Mouse (Mus musculus) layer of hippocampus, postnatal 25 days (tissue): ENCODE data around the gene Ppp4r3a. TPM values are rescaled to one million over a fixed set of nuclear protein-coding genes. Genes with fewer than 3 reads are reported as not detected.

ENCODE experiments used
- DNase-seq, 2 experiments: peaks; one replicate each; pipeline ENCODE4 v3.0.0; 2022; ENCODE audit warnings: mixed read lengths in 2 of 2, low spot score in 1 of 2; ENCODE audit errors: extremely low spot score in 1 of 2
- total RNA-seq, 2 experiments: library from RNA; stranded (reverse); gene quantifications; 2 replicates each; pipeline ENCODE4 v1.2.3; 2021

Gene Ppp4r3a
- total RNA-seq, 2 experiments from 2014 or later, result 37.0 to 42.9 TPM

- DNase-seq, result peak; percentile 72 to 75
Observed at GRCm38 (mm10) chr12:101028954-101029731, 54.4 kb downstream of the Ppp4r3a start, which contains the start of gene Ccdc88c. Gene Ccdc88c, minus strand, starts transcription at chr12:101029056.

- peak in 1 of 2 experiments; percentile 41 for DNase-seq
Observed at GRCm38 (mm10) chr12:101028247-101028953, 55.1 kb downstream of the Ppp4r3a start.

GRCm38 (mm10) chr12:101027451-101028246 is 55.9 kb downstream of the Ppp4r3a start:
- no peak for DNase-seq

GRCm38 (mm10) chr12:101026946-101027345 is 56.6 kb downstream of the Ppp4r3a start:
- DNase-seq, result no peak

GRCm38 (mm10) chr12:101026518-101026917 is 57.0 kb downstream of the Ppp4r3a start:
- DNase-seq, result no peak

DNA sequence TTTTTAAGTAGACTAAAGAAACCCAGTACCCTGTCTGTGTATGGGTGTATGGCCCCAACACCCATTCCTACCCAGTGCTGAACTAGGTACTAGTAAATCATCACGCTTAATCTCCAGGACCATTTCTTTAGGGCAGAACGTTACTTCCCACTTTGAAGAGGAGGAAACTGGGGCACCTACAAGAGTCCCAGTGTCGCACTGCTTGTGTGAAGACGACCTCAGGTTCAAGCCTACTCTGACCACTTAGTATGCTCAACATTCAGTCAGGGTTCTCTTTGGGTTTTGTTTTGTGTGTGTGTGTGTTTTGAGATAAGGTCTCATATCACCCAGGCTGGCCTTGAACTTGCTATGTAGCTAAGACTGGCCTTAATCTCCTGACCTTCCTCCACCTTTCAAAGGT is 57.5 kb downstream of the Ppp4r3a start:
- DNase-seq, result no peak

DNA sequence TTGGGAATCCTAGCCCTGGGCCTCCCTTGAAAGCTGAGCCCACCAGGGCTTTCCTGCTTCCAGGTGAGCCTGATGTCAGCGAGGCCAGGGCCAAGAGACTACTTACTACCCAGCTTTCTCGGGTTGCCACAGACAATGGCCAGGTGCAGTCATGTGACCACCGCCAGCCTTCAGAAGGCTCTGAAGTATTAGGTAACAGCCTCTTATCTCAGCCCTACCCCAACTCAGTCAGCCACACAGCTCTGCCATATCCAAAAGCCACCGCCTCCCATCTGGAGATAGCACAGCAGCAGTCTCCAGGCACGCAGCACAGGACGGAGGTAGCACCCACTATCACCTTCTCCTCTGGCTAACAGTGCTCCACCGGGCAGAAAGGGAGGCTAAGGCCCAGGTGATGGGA is 58.1 kb downstream of the Ppp4r3a start:
- no peak for DNase-seq

DNA sequence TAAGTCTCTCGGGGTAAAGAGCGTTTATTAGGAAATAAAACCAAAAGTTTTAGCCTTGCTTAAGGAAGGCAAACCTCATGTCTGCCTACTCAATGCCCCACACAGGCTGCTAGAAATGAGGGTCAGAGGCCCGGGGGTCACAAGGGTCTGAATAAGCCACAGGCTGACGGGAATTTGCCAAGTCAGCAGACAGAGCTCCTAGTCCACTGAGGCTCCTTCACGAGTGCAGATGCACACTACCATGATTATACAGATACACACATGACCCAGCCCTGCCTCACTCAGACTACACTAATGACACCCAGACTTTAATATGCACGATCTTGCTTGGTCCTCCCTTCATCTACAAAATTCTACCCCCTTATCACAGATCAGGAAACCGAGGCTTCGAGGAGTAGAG is 58.7 kb downstream of the Ppp4r3a start:
- no peak for DNase-seq

GRCm38 (mm10) chr12:101023143-101023542 is 60.4 kb downstream of the Ppp4r3a start:
- no peak for DNase-seq

DNA sequence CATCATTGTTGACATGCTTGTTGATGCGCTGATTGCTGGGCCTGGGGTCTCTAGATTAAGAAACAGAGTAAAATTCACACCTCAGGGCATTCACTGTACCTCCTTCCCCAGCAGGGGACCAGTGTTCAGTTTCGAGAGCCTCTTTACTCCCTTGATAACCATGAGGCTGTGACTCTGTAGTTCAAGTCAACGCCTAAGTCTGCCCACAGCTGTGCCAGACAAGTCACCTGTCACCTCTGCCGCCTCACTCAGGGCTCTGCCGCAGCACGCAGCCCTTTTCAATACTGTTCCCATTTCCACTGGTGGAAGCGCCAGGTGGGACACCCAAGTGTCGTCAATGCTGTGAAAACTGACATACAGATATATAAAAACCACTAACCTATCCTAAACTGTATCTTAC is 61.1 kb downstream of the Ppp4r3a start:
- DNase-seq, result no peak

- DNase-seq, result no peak
Observed at GRCm38 (mm10) chr12:101021484-101022226, 61.8 kb downstream of the Ppp4r3a start.

GRCm38 (mm10) chr12:101020210-101021015 is 63.1 kb downstream of the Ppp4r3a start:
- no peak for DNase-seq

DNA sequence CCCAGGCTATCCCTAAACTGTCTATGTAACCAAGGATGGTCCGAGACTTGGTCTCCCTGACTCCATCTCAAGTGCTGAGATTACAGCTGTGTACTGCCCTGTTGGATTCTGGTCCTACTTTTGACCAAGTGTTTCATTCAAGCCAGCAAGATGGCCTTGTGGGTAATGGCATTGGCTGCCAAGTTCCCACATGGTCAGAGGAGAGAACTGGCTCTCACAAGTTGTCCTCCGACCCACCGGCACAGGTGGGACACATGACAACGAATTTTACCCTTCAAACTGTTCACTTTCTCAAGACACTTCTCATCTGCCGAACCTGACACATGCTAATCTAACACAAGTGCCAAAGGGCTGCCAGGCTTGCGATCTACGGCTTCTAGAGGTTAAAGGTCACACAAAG is 64.1 kb downstream of the Ppp4r3a start:
- no peak for DNase-seq

GRCm38 (mm10) chr12:101019031-101019430 is 64.5 kb downstream of the Ppp4r3a start:
- no peak for DNase-seq

DNA sequence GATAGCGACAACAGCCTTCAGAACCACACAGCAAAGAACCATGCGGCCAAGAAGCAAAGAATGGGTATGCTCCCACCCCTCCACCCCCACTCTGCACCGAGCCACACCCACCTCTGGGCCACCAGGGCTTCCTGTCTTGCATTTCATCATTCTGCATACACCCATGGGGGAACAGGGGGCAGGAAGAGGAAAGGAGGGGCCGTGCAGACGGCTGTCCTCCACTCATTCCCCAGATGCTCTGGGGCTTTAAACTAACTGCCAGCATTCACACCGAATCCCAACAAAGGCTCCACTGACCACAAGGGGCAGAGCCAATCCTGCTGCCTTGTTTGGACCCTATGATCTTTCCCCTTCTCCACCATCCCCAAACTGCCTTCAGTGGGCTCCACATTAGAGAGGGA is 65.5 kb downstream of the Ppp4r3a start:
- no peak for DNase-seq

GRCm38 (mm10) chr12:101016412-101016928 is 67.0 kb downstream of the Ppp4r3a start:
- DNase-seq, result no peak

DNA sequence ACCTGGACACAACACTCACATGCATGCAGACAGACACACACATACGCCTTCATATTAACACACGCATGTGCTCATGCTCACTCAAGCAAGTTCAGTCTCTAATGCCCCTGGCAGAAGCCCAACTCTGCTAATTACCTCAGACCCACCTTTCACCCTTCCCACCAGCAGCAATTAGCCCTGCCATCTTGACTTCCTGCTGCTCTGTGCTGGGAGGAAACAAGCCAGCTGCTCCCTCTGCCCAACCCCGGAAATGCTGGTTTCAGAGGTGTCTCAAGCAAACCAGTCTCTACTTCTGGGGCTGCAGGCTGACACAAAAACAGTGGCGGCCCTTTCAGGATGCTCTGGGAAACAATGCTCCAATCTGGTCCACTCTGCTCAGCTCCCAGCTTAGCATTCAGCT is 67.6 kb downstream of the Ppp4r3a start:
- DNase-seq, result no peak

GRCm38 (mm10) chr12:101015165-101015560 is 68.3 kb downstream of the Ppp4r3a start:
- no peak for DNase-seq

DNA sequence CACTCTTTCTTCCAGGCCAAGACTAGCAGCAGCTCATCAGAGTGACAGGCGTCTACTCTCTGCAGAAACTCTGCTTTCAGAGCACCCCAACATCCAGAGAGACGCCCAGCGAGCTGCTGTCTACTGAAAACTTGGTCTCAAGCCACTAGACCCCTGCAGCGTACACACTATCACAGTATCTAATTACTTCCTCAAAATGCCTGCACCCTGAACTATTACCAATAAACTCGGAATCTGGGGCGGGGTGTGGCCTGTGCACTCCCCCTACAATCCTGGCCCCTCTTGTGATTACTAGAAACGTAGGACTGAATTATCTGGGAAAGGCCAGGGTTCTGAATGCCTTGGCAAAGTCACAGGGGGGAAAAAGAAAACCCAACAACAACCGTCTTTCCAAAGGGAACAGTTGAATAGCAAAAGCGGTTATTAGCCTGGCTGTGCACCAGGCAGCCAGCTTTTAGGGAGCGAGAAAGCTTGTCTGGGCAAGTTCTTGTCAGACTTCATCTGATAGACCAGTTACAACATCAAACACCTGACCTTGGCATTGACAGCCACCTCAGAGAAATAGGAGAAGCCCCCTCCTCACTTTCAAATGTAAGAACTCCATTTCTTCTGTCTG is 68.8 kb downstream of the Ppp4r3a start:
- DNase-seq, result no peak
